Mouse (Mus musculus) erythroblast, adult 5-6 weeks (primary cell): Measurements from ENCODE around the gene Ewsr1. TPM values are rescaled to one million over a fixed set of nuclear protein-coding genes. Genes with fewer than 3 reads are reported as not detected.

Experiments
- ATAC-seq: replicated peaks from 2 replicates; pipeline ENCODE4 v1.8.0; 2016; ENCODE audit warnings: moderate number of reproducible peaks, mild to moderate bottlenecking, moderate TSS enrichment, inconsistent platforms; ENCODE audit not compliant: poor library complexity, low FRiP score, severe bottlenecking
- total RNA-seq, 2 experiments: library from RNA; stranded (forward) in 1 of 2; stranded (reverse) in 1 of 2; fragments of 150-400 nt in 1 of 2; fragments of 200-764, 138-1000 nt in 1 of 2; gene quantifications; 2 replicates each; pipeline versions ENCODE4 v1.2.3 to v1.2.4; 2015 to 2017; ENCODE audit warnings: low replicate concordance in 2 of 2

Ewsr1 gene
- total RNA-seq, 2 experiments from 2014 or later: 139 to 453 TPM

GRCm38 (mm10) chr11:5060756-5061412, 38.2 kb downstream of the Ewsr1 start:
- ATAC-seq: no peak

GRCm38 (mm10) chr11:5059704-5060156, 39.3 kb downstream of the Ewsr1 start:
- ATAC-seq: no peak

- no peak for ATAC-seq
These were observed 39.8 kb downstream of the Ewsr1 start for GRCm38 (mm10) chr11:5059230-5059629.

- ATAC-seq: no peak
These were observed 40.3 kb downstream of the Ewsr1 start for GRCm38 (mm10) chr11:5058783-5059182.

GRCm38 (mm10) chr11:5057856-5058641, 41.0 kb downstream of the Ewsr1 start, which contains the start of gene Rasl10a:
Gene Rasl10a (plus strand): TSS chr11:5058128.
- no peak for ATAC-seq

GRCm38 (mm10) chr11:5057541-5057855, 41.6 kb downstream of the Ewsr1 start:
- ATAC-seq: no peak

GRCm38 (mm10) chr11:5057064-5057463, 42.0 kb downstream of the Ewsr1 start:
- ATAC-seq: no peak

- ATAC-seq: no peak
These were observed 42.8 kb downstream of the Ewsr1 start for GRCm38 (mm10) chr11:5055945-5056938.

- no peak for ATAC-seq
These were observed 44.2 kb downstream of the Ewsr1 start for GRCm38 (mm10) chr11:5054874-5055273.

GRCm38 (mm10) chr11:5054151-5054550, 44.9 kb downstream of the Ewsr1 start:
- no peak for ATAC-seq

- ATAC-seq: no peak
These were observed 46.7 kb downstream of the Ewsr1 start for GRCm38 (mm10) chr11:5052200-5052854.

GRCm38 (mm10) chr11:5051629-5052028, 47.4 kb downstream of the Ewsr1 start:
- no peak for ATAC-seq

- ATAC-seq: no peak
These were observed 52.6 kb downstream of the Ewsr1 start for GRCm38 (mm10) chr11:5046321-5046926.

- no peak for ATAC-seq
These were observed 56.3 kb downstream of the Ewsr1 start for GRCm38 (mm10) chr11:5042645-5043381.

GRCm38 (mm10) chr11:5041144-5041780, 57.8 kb downstream of the Ewsr1 start:
- no peak for ATAC-seq

GRCm38 (mm10) chr11:5040585-5040984, 58.5 kb downstream of the Ewsr1 start:
- no peak for ATAC-seq

- ATAC-seq: no peak
These were observed 61.8 kb downstream of the Ewsr1 start for GRCm38 (mm10) chr11:5037146-5037854.
